Mouse (Mus musculus) neural tube, embryonic 10.5 days (tissue): ENCODE measurements around the gene Foxa3.

ENCODE experiments used
- DNase-seq: peaks from one replicate; pipeline ENCODE4 v3.0.0-alpha.2; 2017; ENCODE audit warnings: low spot score; ENCODE audit errors: extremely low spot score

The Foxa3 gene

DNA sequence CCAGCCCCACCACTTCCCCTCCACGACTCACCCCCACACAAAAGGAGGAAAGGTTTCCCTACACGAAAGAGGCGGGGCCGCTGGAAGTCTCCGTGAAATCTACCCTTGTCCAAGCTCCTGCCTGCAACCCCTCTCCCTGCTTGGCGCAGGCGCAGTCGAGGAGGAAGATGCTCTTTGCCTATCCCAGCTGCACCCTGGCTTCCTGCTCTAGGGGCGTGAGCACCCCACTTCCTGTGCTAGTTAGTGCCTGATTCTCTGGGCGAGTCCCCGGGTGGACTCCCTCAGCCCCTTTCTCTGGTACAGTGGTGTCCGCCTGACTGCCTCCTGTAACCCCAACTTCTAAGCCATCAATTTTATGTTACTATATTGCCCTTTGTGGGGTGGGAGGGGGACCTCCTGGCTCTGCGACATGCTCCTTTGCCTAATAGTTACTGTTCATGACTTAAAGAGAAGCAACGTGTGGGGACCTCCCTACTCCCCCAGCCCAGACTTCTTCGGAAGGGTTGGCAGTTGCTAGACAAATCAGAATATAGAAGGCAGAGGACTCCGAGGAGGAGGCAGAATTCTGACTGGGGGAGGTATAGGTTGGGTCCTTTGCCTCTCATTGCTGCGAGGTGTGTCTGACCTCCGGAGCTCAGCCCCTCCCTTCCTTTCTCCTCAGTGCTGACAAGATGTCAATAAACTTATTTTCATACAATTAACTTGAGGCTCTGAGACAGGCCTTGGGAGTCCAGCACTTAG, 22.1 kb downstream of the Foxa3 start:
- DNase-seq, result peak; percentile 60

DNA sequence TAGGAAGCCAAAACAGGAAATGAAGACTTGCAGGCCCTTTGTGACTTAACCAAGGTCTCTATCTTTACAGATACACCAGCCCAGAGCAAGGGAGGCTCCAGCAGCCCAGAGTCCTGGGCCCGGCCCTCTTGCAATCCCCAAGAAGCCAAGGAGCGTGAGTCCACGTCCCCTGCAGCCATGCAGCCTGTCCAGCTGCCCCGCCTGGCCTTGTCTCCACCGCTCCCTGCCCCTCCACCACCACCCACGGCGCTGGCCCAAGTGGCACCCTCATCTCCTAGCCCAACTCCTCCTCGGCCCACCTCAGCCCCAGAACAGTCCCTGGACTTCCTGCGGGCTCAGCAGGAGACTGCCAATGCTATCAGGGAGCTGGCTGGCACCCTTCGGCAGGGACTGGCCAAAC, 22.9 kb downstream of the Foxa3 start:
- no peak for DNase-seq

DNA sequence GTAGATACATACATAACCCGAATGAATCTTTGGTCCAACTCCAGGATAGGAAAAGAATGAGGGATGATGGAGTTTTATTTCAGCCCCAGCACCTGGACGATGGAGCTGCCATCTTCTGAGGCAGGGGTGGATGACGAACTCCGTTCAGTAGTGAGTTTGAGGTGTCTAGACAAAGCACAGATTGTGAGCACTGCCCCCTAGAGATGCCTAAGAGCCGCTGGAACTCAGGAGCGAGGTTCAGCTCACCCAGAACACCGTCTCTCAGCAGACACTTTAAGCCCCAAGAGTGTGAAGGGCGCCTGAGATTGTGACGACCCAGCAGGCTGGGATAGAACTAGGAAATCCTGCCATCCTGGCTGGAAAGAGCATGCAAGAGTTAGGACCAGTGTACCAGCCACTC, 24.5 kb downstream of the Foxa3 start:
- no peak for DNase-seq

DNA sequence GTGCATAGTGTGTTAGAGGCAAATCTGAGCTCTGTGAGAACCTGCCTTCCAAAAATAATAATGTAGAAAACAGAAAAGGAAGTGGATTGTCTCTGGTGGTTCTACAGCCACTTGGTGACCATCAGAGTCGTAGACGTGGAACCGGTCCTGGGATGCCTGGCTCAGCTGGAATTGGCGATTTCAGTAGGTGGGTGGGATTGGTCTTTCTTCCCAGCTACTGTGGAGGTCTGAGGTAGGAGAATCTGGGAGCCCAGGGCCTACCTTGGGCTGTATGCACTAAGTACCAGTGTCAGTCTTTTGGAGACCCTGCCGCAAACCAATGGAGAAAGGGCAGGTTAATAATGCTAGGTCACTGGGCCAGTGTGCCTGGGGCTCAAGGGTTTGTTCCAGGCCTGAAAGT, 30.3 kb downstream of the Foxa3 start:
- no peak for DNase-seq

DNA sequence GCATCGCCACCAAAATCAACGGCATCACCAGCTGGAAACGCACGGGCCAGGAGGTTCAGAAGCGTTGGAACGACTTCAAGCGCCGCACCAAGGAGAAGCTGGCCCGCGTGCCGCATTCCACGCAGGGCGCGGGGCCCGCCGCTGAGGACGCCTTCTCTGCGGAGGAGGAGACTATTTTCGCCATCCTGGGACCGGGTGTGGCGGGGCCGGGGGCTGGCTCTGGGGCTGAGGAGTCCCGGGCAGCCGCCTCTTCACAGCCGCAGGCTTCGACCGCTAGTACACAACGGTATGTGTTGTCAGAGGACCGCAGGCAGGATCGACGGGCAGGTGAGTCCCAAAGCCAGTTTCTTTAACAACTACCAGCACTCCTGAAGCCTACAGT, 31.1 kb downstream of the Foxa3 start:
- peak; percentile 55 for DNase-seq

DNA sequence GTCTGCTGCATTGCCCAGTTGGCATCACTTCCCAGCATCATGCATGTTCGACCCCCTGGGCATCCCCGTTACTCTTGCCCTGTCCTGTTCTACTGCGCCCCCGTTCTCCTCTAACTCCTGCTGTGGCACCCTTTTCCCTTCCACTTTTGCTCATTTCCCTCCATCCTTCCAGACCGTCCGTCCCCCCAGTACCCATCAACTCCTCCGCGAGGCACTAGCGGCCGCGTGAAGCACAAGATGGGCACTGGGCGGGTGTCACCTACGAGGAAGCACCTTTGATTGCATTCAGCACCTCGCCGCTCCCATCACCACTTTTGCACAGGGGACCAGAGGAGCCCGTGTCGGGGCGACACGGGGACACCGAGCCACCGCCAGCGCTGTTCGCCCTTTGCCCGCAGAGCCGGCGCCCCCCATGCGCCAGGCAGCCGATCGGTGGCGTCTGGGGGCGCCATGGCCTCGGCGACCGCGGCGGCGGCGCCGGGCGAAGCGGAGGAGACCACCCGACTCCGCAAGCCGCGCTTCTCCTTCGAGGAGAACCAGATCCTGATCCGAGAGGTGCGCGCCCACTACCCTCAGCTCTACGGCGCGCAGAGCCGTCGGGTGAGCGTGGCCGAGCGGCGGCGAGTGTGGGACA, 31.6 kb downstream of the Foxa3 start:
- peak; percentile 61 for DNase-seq

DNA sequence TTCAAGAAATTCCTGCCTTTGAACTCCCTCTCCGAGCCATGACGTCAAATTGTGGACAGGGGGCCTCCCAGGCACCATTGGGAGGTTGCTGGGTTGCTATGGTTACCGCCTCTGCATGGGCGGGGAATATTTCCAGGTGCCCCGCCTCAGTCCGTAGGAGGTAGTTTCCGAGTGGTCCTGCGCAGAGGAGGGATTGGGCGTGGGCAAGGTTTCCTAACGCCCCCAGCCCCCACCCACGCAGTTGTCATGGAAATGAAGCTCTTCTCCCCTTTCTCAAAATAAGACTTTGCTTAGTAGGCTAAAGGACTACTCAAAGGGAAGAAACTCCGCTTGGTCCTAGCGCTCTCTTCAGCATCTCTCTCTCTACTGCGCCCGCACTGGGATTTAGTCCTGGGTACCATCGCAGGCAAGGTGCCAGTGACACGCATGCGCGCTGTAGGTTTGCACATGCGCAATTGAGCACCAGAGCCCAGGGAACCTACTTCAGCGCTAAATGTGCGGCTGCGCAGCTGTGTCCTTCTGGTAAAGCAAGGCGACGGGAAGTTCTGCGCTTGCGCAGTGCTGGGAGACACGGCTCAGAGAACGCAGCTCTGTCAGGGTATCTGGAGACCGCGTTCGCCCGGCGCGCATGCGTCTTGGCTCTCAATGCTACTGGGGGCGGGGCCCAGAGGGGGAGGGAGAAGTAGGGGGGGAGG, 32.6 kb downstream of the Foxa3 start, which contains the start of gene Mypop:
Gene Mypop (plus strand): TSS at position 645 of the 695 bp plus-strand sequence.
- peak; percentile 100 for DNase-seq

DNA sequence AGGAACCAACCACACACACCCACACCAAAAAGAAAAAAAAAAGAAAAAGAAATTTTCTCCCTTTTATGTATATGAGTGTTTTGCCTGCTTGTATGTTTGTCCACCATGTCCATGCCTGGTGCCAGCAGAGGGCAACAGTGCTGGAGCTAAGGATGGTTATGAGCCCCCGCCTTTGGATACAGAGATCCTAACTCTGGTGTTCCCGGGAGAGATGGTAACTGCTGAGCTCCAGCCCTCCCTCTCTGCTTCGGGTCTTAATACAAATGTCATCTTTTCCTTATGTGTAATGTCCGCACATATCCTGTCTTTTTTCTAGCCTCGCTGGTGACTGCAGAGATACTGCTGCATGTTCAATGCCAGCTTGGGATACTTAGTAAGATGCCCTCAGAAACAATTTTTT, 33.3 kb downstream of the Foxa3 start:
- DNase-seq, result no peak

DNA sequence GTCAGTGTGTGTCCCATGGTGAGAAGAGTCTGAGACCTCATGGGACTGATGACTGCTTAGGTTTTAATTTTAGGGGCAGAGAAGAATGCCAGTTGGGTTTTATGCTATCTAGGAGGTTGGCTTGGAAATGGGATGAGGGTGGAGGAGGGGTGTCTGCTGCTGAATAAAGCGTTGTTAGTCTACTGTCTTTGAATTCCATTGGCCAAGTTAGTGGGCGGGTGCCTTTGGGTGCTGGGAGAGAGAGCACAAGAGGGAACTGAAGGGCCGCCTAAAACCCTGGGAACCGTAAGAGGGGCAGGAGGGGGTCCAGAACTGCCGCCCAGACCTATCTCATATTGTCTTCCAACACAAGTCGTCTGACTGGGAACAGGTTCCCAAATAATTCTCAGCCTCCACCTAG, 34.6 kb downstream of the Foxa3 start:
- DNase-seq, result no peak

DNA sequence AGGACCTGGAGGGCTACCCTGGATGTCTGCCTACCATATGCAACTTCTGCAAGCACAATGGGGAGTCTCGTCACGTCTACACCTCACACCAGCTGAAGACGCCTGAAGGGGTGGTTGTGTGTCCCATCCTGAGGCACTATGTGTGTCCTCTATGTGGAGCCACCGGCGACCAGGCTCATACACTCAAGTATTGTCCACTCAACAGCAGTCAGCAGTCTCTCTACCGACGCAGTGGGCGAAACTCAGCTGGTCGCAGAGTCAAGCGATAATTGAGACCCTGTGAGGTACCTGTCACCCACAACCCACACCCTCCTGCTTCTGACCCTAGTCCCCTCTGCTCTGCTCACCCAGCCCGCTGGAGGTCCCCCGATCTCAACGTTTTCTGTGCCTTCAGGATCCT, 35.6 kb downstream of the Foxa3 start:
- no peak for DNase-seq

DNA sequence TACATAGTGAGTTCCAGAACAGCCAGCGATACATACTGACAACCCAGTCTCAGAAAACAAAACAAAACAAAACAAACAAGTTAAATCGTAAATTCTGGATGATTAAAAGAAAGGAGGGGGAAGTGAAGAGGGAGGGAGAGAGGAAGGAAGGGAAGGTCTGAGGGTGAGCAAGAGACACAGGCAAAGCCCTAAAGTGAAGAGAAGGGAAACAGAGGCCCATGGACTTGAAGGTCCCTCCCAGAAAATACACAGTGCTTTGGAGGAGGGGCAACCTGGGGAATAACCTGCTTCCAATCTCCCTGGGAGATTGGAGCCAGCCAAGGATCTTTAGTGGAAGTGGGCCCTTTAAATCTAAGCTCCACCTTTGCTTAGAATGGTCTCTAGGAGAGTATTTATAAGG, 36.2 kb downstream of the Foxa3 start, which contains the start of gene Nanos2:
Gene Nanos2 (plus strand): TSS at position 301 of the 400 bp plus-strand sequence.
- DNase-seq, result no peak

DNA sequence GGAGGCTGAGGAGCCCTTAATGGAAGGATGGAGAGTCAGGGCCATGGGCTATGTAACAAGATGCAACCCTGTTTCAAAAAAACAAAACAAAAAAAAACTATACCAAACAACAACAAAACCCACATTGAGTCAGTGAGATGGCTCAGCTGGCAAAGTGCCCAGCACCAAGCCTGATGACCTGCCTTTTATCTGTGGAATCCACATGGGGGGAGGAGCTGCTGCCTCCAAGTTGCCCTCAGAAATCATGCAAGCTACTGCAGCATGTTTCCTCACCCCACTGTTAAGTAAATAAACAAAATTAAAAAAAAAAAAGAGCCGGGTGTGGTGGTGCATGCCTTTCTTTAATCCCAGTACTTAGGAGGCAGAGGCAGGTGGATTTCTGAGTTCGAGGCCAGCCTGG, 36.8 kb downstream of the Foxa3 start:
- no peak for DNase-seq

DNA sequence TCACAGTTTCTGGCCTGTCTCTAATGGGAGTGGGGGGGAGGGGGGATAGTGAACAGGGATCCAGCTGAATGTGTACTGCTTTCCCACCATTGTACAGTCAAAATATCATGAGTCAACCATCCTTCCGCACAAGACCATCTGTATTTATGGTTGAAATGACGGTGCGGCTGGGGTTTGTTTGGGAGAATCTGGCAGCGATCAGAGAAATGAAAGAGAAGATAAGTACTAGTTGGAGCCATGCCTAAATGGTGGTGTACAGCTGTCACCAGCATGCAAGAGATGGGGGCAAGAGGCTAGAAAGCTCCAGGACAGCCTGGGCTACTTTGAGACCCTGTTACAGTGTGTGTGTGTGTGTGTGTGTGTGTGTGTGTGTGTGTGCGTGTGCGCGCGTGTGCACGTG, 45.0 kb downstream of the Foxa3 start:
- no peak for DNase-seq

DNA sequence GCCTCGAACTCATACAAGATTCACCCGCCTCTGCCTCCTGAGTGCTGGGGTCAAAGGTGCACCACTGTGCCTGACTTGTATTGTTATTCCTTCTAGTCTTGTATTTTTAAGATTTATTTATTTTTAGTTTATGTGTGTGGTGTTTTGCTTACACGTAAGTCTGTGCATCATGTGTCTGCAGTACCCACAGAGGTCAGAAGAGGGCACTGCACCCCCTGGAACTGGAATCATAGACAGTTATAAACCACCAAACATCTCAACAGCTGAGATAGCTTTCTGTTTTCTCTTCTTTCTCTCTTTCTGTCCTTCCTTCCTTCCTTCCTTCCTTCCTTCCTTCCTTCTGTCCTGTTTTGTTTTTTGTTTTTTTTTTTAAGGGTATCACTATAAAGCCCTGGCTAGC, 52.4 kb downstream of the Foxa3 start:
- DNase-seq, result no peak

DNA sequence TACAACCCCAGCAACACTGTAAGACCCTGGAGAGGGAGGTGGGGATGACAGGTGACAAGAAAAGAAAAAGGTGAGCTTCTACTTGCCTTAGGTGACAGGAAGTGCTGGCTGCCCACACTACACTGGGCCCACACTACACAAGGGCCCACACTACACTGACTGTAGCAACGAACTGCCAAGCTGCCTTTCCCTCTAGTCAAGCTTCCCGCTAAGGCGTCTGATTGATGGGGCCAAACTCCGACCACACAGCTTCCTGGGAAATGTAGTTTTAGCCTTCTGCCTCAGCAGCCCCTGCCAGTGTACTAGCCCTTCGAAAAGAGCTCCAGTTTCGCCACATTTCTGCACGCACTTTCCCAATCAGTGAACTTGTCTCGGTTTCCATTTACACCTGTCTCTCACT, 55.7 kb downstream of the Foxa3 start:
- no peak for DNase-seq

DNA sequence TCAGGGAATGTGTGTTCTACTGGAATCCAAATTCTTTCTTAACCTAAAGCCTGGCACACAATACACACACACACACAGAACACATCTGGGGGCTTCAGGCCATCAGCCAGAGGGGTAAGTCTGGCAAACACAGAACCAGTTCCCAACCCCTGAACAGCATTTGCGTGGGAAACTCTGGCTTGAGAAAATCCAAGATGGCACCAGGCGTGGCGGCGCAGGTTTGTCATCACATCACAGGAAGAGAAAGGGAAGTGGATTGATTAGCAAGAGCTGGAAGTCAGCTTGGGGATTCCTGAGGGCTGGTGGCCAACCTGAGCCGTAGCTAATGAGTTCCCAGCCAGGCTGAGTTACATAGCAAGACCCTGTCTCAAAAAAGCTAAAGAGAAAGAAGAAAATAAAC, 58.0 kb downstream of the Foxa3 start:
- DNase-seq, result no peak

DNA sequence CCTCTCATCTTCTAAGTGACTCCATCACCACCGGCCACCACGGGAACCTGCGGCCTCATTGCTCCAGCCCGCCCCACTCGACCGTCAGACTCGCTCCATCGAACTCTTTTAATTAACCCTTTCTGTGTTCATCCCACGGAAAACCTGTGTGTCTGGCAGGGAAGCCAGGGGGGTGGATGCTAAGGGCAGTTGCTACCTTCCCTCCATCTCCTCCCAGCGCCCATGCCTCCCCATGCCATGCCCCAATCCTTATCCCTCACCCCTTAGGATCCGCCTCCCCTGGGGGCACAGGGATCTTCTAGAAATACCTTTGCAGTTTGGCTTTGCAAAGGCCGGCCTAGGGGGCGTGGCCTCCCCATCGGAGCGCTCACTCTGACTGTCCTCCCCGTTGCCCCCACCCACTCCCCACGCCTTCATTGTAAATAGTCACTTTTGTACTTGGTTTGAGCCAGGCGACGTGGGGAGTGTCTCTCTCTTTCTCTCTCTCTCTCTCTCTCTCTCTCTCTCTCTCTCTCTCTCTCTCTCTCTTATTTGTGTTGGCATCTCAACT, 60.0 kb downstream of the Foxa3 start:
- DNase-seq, result no peak
